Comparison of ENCODE assay signal across 28 mouse cellular contexts in the genomic region with DNA sequence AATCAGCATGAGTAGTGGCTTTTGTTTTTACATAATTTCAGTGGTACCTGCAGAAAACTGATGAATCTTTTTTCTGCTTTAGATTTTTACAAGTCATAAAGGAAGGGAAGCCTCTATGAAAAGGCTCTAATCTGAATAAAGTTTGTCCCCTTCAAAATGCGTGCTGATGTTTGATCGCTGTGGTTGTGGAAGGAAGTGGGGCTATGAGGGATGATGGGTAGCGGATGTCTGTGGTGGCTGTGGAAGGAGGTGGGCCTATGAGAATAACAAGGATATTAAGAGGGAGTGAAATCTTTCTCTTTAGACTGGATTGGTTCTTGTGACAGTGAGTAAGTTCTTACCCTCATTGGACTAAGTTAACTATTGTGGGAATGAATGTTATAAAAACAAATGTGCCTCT. TPM values are rescaled to one million over a fixed set of nuclear protein-coding genes. Genes with fewer than 3 reads are reported as not detected.
DNase-seq lines count a peak whose midpoint lies in the region; ATAC-seq lines count a peak whose summit lies in the region.
"Had no signal": no experiment of that assay in that cellular context is flagged by ENCODE, and none has a peak within 500 bp of the region (broad histone marks: within the 10 kb centered on the region; RNA-seq: fewer than 3 reads in every experiment).

No protein-coding gene starts in this region.

- no peaks in the 10 kb centered on the region for H3K4me1 ChIP-seq in intestine, embryonic 16.5 days (ENCODE audit: control insufficient read depth, insufficient read depth, low read length)
- H3K4me1 ChIP-seq in forebrain, embryonic 14.5 days (ENCODE audit: control insufficient read depth, insufficient read depth, low read length): no peaks in the 10 kb centered on the region
- H3K4me1 ChIP-seq: embryonic facial prominence, embryonic 10.5 days; embryonic facial prominence, embryonic 13.5 days; forebrain, embryonic 12.5 days; heart, embryonic 13.5 days; hindbrain, embryonic 10.5 days; hindbrain, embryonic 13.5 days had no signal

- WGBS in intestine, embryonic 16.5 days: 91% methylated on average over 3 of the region's 3 CpGs
- WGBS in forebrain, embryonic 14.5 days: 92% methylated on average over 3 of the region's 3 CpGs

- H3K4me3 ChIP-seq in intestine, embryonic 16.5 days (ENCODE audit: low read length): no peak overlapping the region
- no peak overlapping the region for H3K4me3 ChIP-seq in forebrain, embryonic 14.5 days (ENCODE audit: low read depth, low read length)
- H3K4me3 ChIP-seq: embryonic facial prominence, embryonic 10.5 days; embryonic facial prominence, embryonic 13.5 days; erythroblast, embryonic 14.5 days; forebrain, embryonic 12.5 days; heart, embryonic 13.5 days; hindbrain, embryonic 10.5 days; hindbrain, embryonic 13.5 days had no signal

- peak; percentile 89 for ATAC-seq in common myeloid progenitor, adult 5-6 weeks (replicated peaks; ENCODE audit: low read depth, poor library complexity, severe bottlenecking)
- no peak for ATAC-seq in intestine, embryonic 16.5 days
- no peak for ATAC-seq in forebrain, embryonic 14.5 days
- ATAC-seq: forebrain, embryonic 16.5 days; hindbrain, embryonic 16.5 days; inflammation-experienced regulatory T-cells, adult 6 months; intestine, postnatal 0 days had no signal

- no peaks in the 10 kb centered on the region for H3K9me3 ChIP-seq in intestine, embryonic 16.5 days (ENCODE audit: control insufficient read depth, low read length)
- no peaks in the 10 kb centered on the region for H3K9me3 ChIP-seq in forebrain, embryonic 14.5 days (replicated peaks; ENCODE audit: control insufficient read depth, low read length)
- H3K9me3 ChIP-seq: embryonic facial prominence, embryonic 10.5 days; embryonic facial prominence, embryonic 13.5 days; forebrain, embryonic 12.5 days; heart, embryonic 13.5 days; hindbrain, embryonic 10.5 days; hindbrain, embryonic 13.5 days had no signal

- no peaks in the 10 kb centered on the region for H3K27me3 ChIP-seq in intestine, embryonic 16.5 days (replicated peaks; ENCODE audit: control insufficient read depth, insufficient read depth, low read length)
- no peaks in the 10 kb centered on the region for H3K27me3 ChIP-seq in forebrain, embryonic 14.5 days (replicated peaks; ENCODE audit: control insufficient read depth, insufficient read depth, low read length)
- H3K27me3 ChIP-seq: embryonic facial prominence, embryonic 13.5 days; forebrain, embryonic 12.5 days; heart, embryonic 13.5 days; hindbrain, embryonic 13.5 days had no signal

- no peaks in the 10 kb centered on the region for H3K36me3 ChIP-seq in intestine, embryonic 16.5 days (ENCODE audit: control insufficient read depth, insufficient read depth, low read length)
- H3K36me3 ChIP-seq in forebrain, embryonic 14.5 days (ENCODE audit: control insufficient read depth, insufficient read depth, low read length): no peaks in the 10 kb centered on the region
- H3K36me3 ChIP-seq: embryonic facial prominence, embryonic 10.5 days; embryonic facial prominence, embryonic 13.5 days; forebrain, embryonic 12.5 days; heart, embryonic 13.5 days; hindbrain, embryonic 10.5 days; hindbrain, embryonic 13.5 days had no signal

- H3K27ac ChIP-seq in intestine, embryonic 16.5 days (ENCODE audit: low read length): no peak overlapping the region
- no peak overlapping the region for H3K27ac ChIP-seq in forebrain, embryonic 14.5 days (ENCODE audit: low read depth, low read length)
- H3K27ac ChIP-seq: embryonic facial prominence, embryonic 10.5 days; embryonic facial prominence, embryonic 13.5 days; forebrain, embryonic 12.5 days; heart, embryonic 13.5 days; hindbrain, embryonic 10.5 days; hindbrain, embryonic 13.5 days had no signal

- H3K9ac ChIP-seq in intestine, embryonic 16.5 days (ENCODE audit: low read depth, low read length): no peak overlapping the region
- H3K9ac ChIP-seq in forebrain, embryonic 14.5 days (ENCODE audit: low read length): no peak overlapping the region
- H3K9ac ChIP-seq: embryonic facial prominence, embryonic 13.5 days; forebrain, embryonic 12.5 days; heart, embryonic 13.5 days; hindbrain, embryonic 13.5 days had no signal

- DNase-seq in thymus, postnatal 0 days (ENCODE audit: low spot score): peak; percentile 31
- no peak for DNase-seq in thymus, adult 18-20 months
- DNase-seq in induced T-regulatory cell, adult 2 months (ENCODE audit: low read depth): peak; percentile 20
- DNase-seq in forebrain, embryonic 14.5 days (ENCODE audit: low spot score): no peak
- no peak for DNase-seq in cerebellum, postnatal 10 days
- DNase-seq: adrenal gland, postnatal 10 days; adrenal gland, postnatal 36 days; cerebellum, adult 18-20 months; cerebellum, adult 9-10 months; cerebellum, postnatal 25 days; embryo, embryonic 11 days; gastrocnemius, postnatal 10 days; gastrocnemius, postnatal 36 days; heart, adult 18-20 months; heart, postnatal 14 days had no signal

- no peak overlapping the region for H3K4me2 ChIP-seq in intestine, embryonic 16.5 days (ENCODE audit: low read depth, low read length)
- no peak overlapping the region for H3K4me2 ChIP-seq in forebrain, embryonic 14.5 days (ENCODE audit: low read length)
- H3K4me2 ChIP-seq: embryonic facial prominence, embryonic 13.5 days; forebrain, embryonic 12.5 days; heart, embryonic 13.5 days; hindbrain, embryonic 13.5 days had no signal

RNA-seq across cellular contexts. Expression of gene Prune2, which starts 23.0 kb away (rescaled TPM):
- polyA plus RNA-seq in thymus, postnatal 0 days (2015; fragmentation: Nextera tagmentation; extraction: Ambion mirVana): 0.59 and 0.60 TPM in 2 replicates
- 0.78 and 0.82 TPM in 2 replicates for total RNA-seq in common myeloid progenitor, adult 5-6 weeks (2017)
- 1.4 and 1.6 TPM in 2 replicates for polyA plus RNA-seq in intestine, embryonic 16.5 days (2015; fragmentation: Nextera tagmentation; extraction: Ambion mirVana)
- polyA plus RNA-seq in forebrain, embryonic 14.5 days (2014; fragmentation: Nextera tagmentation; extraction: Ambion mirVana): 2.6 TPM in 2 replicates
- polyA plus RNA-seq: erythroblast, embryonic 14.5 days had no signal

Comparison
In these comparisons a context has a peak if more than half of its experiments do, and no peak if none do; other contexts are left out.
1. DNase-seq: peak in thymus, postnatal 0 days (single experiment) and induced T-regulatory cell, adult 2 months (single experiment); none in thymus, adult 18-20 months (0 of 2), forebrain, embryonic 14.5 days (single experiment) and cerebellum, postnatal 10 days (0 of 2).